Mouse (Mus musculus): Measurements from ENCODE around the gene Malsu1.

DNA sequence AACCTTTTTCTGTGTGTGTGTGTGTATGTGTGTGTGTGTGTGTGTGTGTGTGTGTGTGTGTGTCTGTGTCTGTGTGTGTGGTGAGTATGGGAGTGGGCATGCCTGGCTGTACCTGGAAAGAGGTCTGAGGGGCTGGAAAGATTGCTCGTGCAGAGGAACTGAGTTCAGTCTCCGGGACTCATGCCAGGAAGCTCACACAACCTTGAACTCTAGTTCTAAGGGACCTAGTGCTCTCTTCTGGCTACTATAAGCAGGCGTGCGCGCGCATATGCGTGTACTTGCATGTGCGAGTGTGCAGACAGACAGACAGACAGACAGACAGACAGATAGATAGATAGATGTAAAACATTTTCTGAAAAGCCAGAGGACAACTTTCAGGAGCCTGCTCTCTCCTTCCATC lies 42.6 kb downstream of the Malsu1 start:
- TF ChIP-seq CTCF (IDR thresholded peaks at IDR 0.05; ENCODE audit: extremely low read depth, insufficient read depth, insufficient read length, insufficient replicate concordance) (no peak), POLR2A (IDR thresholded peaks at IDR 0.05; ENCODE audit: low read depth, low read length) (no peak)
